Mouse (Mus musculus) stomach, embryonic 16.5 days (tissue): ENCODE measurements around the gene Eef2. TPM values are rescaled to one million over a fixed set of nuclear protein-coding genes. Genes with fewer than 3 reads are reported as not detected.
"Not testable (repeated sequence)": the region's sequence is repeated elsewhere in the genome, so short reads cannot be mapped to it uniquely, and the experiment has no call there.

Experiments used
- ATAC-seq: fragments of 200-750 bp; cut with Nextera tagmentation; 2 replicates; pipeline ENCODE4 v1.8.0; 2017; ENCODE audit warnings: moderate number of reproducible peaks, moderate TSS enrichment; ENCODE audit not compliant: insufficient read depth, low FRiP score
- H3K27ac ChIP-seq: fragments of 300-500 bp; sonication (generic); 2 replicates; pipeline ENCODE4 v1.5.1; 2014; ENCODE audit warnings: low read length
- H3K27me3 ChIP-seq: fragments of 300-500 bp; sonication (generic); 2 replicates; pipeline ENCODE4 v1.6.1; 2014; ENCODE audit warnings: low read length, control low read depth, mixed read lengths; ENCODE audit not compliant: control insufficient read depth, insufficient read depth
- H3K36me3 ChIP-seq: fragments of 300-500 bp; sonication (generic); 2 replicates; pipeline ENCODE4 v1.6.1; 2014; ENCODE audit warnings: low read length; ENCODE audit not compliant: control insufficient read depth, insufficient read depth
- H3K4me1 ChIP-seq: fragments of 300-500 bp; sonication (generic); 2 replicates; pipeline ENCODE4 v1.6.1; 2014; ENCODE audit warnings: low read length, control low read depth, mixed read lengths; ENCODE audit not compliant: control insufficient read depth, insufficient read depth
- H3K4me2 ChIP-seq: fragments of 300-500 bp; sonication (generic); 2 replicates; pipeline ENCODE4 v1.6.1; 2014; ENCODE audit warnings: low read depth, low read length, mixed read lengths
- H3K4me3 ChIP-seq: fragments of 300-500 bp; sonication (generic); replicated peaks from 2 replicates; pipeline ENCODE4 v1.5.1; 2014; ENCODE audit warnings: mild to moderate bottlenecking, low read length
- H3K9ac ChIP-seq: fragments of 300-500 bp; sonication (generic); 2 replicates; pipeline ENCODE4 v1.6.1; 2014; ENCODE audit warnings: low read length
- H3K9me3 ChIP-seq: fragments of 300-500 bp; sonication (generic); replicated peaks from 2 replicates; pipeline ENCODE4 v1.6.1; 2016; ENCODE audit warnings: low read length, control low read depth; ENCODE audit not compliant: control insufficient read depth
- WGBS: fragments of 180-500 bp; shearing (Covaris S2); extraction: QIAGEN DNeasy Blood & Tissue Kit; methylation state at CpG from one replicate; pipeline ENCODE4 v1.1.7; 2014; 5-methylcytosine and 5-hydroxymethylcytosine counted together
- polyA plus RNA-seq: library from polyadenylated mRNA; unstranded; fragments of >200 nt; fragmentation: Nextera tagmentation; extraction: Ambion mirVana; gene quantifications from 2 replicates; pipeline ENCODE4 v1.2.1, GENCODE M21; 2015

The Eef2 gene
- polyA plus RNA-seq, 1 experiment from 2014 or later: 533 TPM

GRCm38 (mm10) chr10:81162318-81162652 is 14.1 kb upstream of the Eef2 start:
- no peak for ATAC-seq
- Histone ChIP-seq H3K4me2 (no peak overlapping the region), H3K4me3 (no peak overlapping the region), H3K27ac (no peak overlapping the region), H3K36me3 (peaks cover 21% of the 10 kb centered on the region; the same call in 1 of the 2 replicates), H3K4me1 (peaks cover 14% of the 10 kb centered on the region), H3K27me3 (no peaks in the 10 kb centered on the region), H3K9me3 (no peaks in the 10 kb centered on the region), H3K9ac (no peak overlapping the region)
- 67% methylated on average over 2 of the region's 2 CpGs for WGBS

- Histone ChIP-seq H3K36me3 (peaks cover 13% of the 10 kb centered on the region; the same call in 1 of the 2 replicates), H3K27ac (no peak overlapping the region), H3K4me3 (no peak overlapping the region), H3K9me3 (no peaks in the 10 kb centered on the region), H3K4me1 (peaks cover 18% of the 10 kb centered on the region), H3K4me2 (no peak overlapping the region), H3K27me3 (no peaks in the 10 kb centered on the region), H3K9ac (no peak overlapping the region)
- WGBS: 59% methylated on average over 8 of the region's 8 CpGs
- ATAC-seq: no peak
Observed at GRCm38 (mm10) chr10:81165118-81165517, 11.3 kb upstream of the Eef2 start.

- H3K9ac ChIP-seq: peak within 1 kb of the TSS; percentile 90
- H3K27me3 ChIP-seq: no peaks in the 10 kb centered on the region
- H3K4me2 ChIP-seq: peak within 1 kb of the TSS; percentile 88
- H3K4me3 ChIP-seq: peak within 1 kb of the TSS; percentile 86
- H3K27ac ChIP-seq: peak within 1 kb of the TSS; percentile 66
- no peaks in the 10 kb centered on the region for H3K9me3 ChIP-seq
- H3K36me3 ChIP-seq: peaks cover 7% of the 10 kb centered on the region; the same call in 1 of the 2 replicates
- peak; percentile 94 for ATAC-seq
- peaks cover 17% of the 10 kb centered on the region for H3K4me1 ChIP-seq
- under 1% methylated on average over 54 of the region's 64 CpGs for WGBS
Observed at GRCm38 (mm10) chr10:81167200-81168086, 9.0 kb upstream of the Eef2 start, which contains the start of gene Pias4. TSS of gene Pias4 (minus strand) at chr10:81167923.

- H3K9me3 ChIP-seq: no peaks in the 10 kb centered on the region
- peak; percentile 51 for ATAC-seq
- H3K4me3 ChIP-seq: peak overlapping the region; percentile 86
- peak overlapping the region; percentile 65 for H3K27ac ChIP-seq
- H3K27me3 ChIP-seq: no peaks in the 10 kb centered on the region
- peak overlapping the region; percentile 88 for H3K4me2 ChIP-seq
- H3K36me3 ChIP-seq: peaks cover 7% of the 10 kb centered on the region; the same call in 1 of the 2 replicates
- peak overlapping the region; percentile 78 for H3K9ac ChIP-seq
- H3K4me1 ChIP-seq: peaks cover 17% of the 10 kb centered on the region
- WGBS: 7% methylated on average over 5 of the region's 5 CpGs
Observed at GRCm38 (mm10) chr10:81168087-81168431, 8.4 kb upstream of the Eef2 start.

- WGBS: 2% methylated on average over 29 of the region's 29 CpGs
- ATAC-seq: peak; percentile 54; the same call in 1 of the 2 replicates
- peak overlapping the region; percentile 86 for H3K4me3 ChIP-seq
Observed at GRCm38 (mm10) chr10:81168521-81169244, 7.7 kb upstream of the Eef2 start.

GRCm38 (mm10) chr10:81169411-81169900 is 7.0 kb upstream of the Eef2 start:
- H3K4me2 ChIP-seq, ATAC-seq, H3K9ac ChIP-seq, H3K36me3 ChIP-seq, H3K9me3 ChIP-seq, H3K27me3 ChIP-seq: not testable (repeated sequence)
- peak overlapping the region; percentile 79; the same call in 1 of the 2 replicates for H3K27ac ChIP-seq
- 38% methylated on average over 7 of the region's 14 CpGs for WGBS
- H3K4me3 ChIP-seq: 0 out of 2 replicates have a peak overlapping the region, but pooled peaks have one; percentile 10
- peaks cover 29% of the 10 kb centered on the region for H3K4me1 ChIP-seq

More at GRCm38 (mm10) chr10:81168521-81169244, 7.7 kb upstream of the Eef2 start:
- Histone ChIP-seq H3K9me3 (no peaks in the 10 kb centered on the region), H3K4me2 (peak overlapping the region; percentile 88), H3K36me3 (0 out of 2 replicates have a peak, but pooled peaks cover 3% of the 10 kb centered on the region), H3K27me3 (no peaks in the 10 kb centered on the region), H3K9ac (peak overlapping the region; percentile 78), H3K27ac (peak overlapping the region; percentile 65), H3K4me1 (peaks cover 23% of the 10 kb centered on the region)

GRCm38 (mm10) chr10:81173132-81173531 is 3.3 kb upstream of the Eef2 start:
- H3K9me3 ChIP-seq: no peaks in the 10 kb centered on the region
- peak overlapping the region; percentile 42 for H3K4me2 ChIP-seq
- no peaks in the 10 kb centered on the region for H3K27me3 ChIP-seq
- peak; percentile 32; the same call in 1 of the 2 replicates for ATAC-seq
- 6% methylated on average over 21 of the region's 21 CpGs for WGBS
- H3K9ac ChIP-seq: peak overlapping the region; percentile 75
- H3K4me3 ChIP-seq: peak overlapping the region; percentile 18; the same call in 1 of the 2 replicates
- H3K4me1 ChIP-seq: peaks cover 42% of the 10 kb centered on the region
- peak overlapping the region; percentile 85 for H3K27ac ChIP-seq
- peaks cover under 1% of the 10 kb centered on the region; the same call in 1 of the 2 replicates for H3K36me3 ChIP-seq

- peaks cover 17% of the 10 kb centered on the region for H3K36me3 ChIP-seq
- peak overlapping the region; percentile 66 for H3K9ac ChIP-seq
- H3K4me2 ChIP-seq: peak overlapping the region; percentile 52
- H3K27ac ChIP-seq: peak overlapping the region; percentile 61
- no peaks in the 10 kb centered on the region for H3K9me3 ChIP-seq
- ATAC-seq: peak; percentile 43; the same call in 1 of the 2 replicates
- peaks cover 46% of the 10 kb centered on the region for H3K4me1 ChIP-seq
- H3K4me3 ChIP-seq: peak overlapping the region; percentile 36
- 4% methylated on average over 29 of the region's 29 CpGs for WGBS
- no peaks in the 10 kb centered on the region for H3K27me3 ChIP-seq
Observed at GRCm38 (mm10) chr10:81174617-81175344, 1.6 kb upstream of the Eef2 start.
